18 mouse cellular contexts compared by ENCODE assay signal in the genomic region with DNA sequence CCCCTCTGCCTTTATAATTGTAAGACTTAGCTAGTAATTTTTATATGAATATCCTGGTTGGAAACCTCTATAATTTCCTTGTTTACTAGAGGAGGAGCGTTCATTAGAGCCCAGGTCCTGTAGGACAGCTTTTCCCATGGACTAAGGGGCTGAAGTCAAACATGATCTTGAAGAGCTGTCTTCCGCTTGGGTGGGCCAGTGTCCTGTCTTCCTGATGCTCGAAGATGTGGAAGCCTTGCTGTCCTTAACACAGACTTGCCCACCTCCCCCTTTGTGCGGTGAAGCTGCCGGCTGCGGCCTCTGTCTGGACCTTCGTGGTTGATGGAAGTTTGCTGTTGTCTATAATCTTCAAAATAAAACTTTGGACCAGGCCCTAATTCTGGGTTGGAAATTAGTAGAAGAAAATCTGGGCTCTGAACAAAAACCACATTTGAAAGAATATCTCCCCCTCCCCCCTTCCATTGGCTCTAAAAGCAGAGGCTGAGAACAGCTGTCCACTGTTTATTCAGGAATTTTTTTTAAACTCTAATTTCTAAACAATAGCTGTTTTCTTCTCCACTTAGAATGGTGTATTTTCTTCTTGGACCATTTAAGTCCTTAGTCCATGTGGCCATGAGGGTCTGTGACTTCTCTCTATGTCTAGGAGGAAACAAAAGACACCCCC. TPM values are rescaled to one million over a fixed set of nuclear protein-coding genes. Genes with fewer than 3 reads are reported as not detected.
DNase-seq lines count a peak whose midpoint lies in the region; ATAC-seq and TF ChIP-seq lines count a peak whose summit lies in the region.
"Had no signal": no experiment of that assay in that cellular context is flagged by ENCODE, and none has a peak within 500 bp of the region (broad histone marks: within the 10 kb centered on the region; RNA-seq: fewer than 3 reads in every experiment).

No protein-coding gene starts in this region.

- no peaks in the 10 kb centered on the region for H3K27me3 ChIP-seq in heart, adult 2 months (ENCODE audit: control insufficient read depth, insufficient read depth, low read length)
- H3K27me3 ChIP-seq in lung, embryonic 15.5 days: 0 out of 2 replicates have a peak, but pooled peaks cover 3% of the 10 kb centered on the region
- no peaks in the 10 kb centered on the region; the same call in 1 of the 2 replicates for H3K27me3 ChIP-seq in embryonic facial prominence, embryonic 10.5 days (replicated peaks; ENCODE audit: low read depth, poor library complexity, severe bottlenecking)
- H3K27me3 ChIP-seq in stomach, embryonic 15.5 days (replicated peaks): no peaks in the 10 kb centered on the region
- H3K27me3 ChIP-seq: embryonic facial prominence, embryonic 13.5 days; forebrain, embryonic 13.5 days had no signal

- ATAC-seq in lung, embryonic 15.5 days (ENCODE audit: borderline replicate concordance, extremely low read depth, low FRiP score, low TSS enrichment): no peak
- ATAC-seq in stomach, embryonic 15.5 days (ENCODE audit: insufficient read depth, low FRiP score, low read depth): no peak
- ATAC-seq: forebrain, embryonic 13.5 days; hindbrain, postnatal 0 days had no signal

- peaks cover 1% of the 10 kb centered on the region; the same call in 1 of the 2 replicates for H3K4me1 ChIP-seq in heart, adult 2 months (ENCODE audit: control insufficient read depth, insufficient read depth, low read length)
- H3K4me1 ChIP-seq in lung, embryonic 15.5 days: peaks cover 28% of the 10 kb centered on the region
- H3K4me1 ChIP-seq in embryonic facial prominence, embryonic 10.5 days: peaks cover 51% of the 10 kb centered on the region
- H3K4me1 ChIP-seq in stomach, embryonic 15.5 days: 0 out of 2 replicates have a peak, but pooled peaks cover 10% of the 10 kb centered on the region

- no peaks in the 10 kb centered on the region for H3K9me3 ChIP-seq in lung, embryonic 15.5 days
- no peaks in the 10 kb centered on the region for H3K9me3 ChIP-seq in embryonic facial prominence, embryonic 10.5 days
- no peaks in the 10 kb centered on the region for H3K9me3 ChIP-seq in stomach, embryonic 15.5 days
- H3K9me3 ChIP-seq: embryonic facial prominence, embryonic 13.5 days; forebrain, embryonic 13.5 days had no signal

- DNase-seq in heart, adult 11 months: peak; percentile 71
- no peak for DNase-seq in heart, adult 2 months
- DNase-seq in lung, postnatal 36 days: no peak
- no peak for DNase-seq in embryonic facial prominence, embryonic 10.5 days (ENCODE audit: low spot score)
- DNase-seq in natural killer cell, adult 2 months (ENCODE audit: low spot score in 2 of 2): no peak
- DNase-seq in thymus, adult 18-20 months: no peak
- DNase-seq: adrenal gland, adult 2 months; cerebellum, postnatal 36 days; kidney, postnatal 25 days had no signal

- 82% methylated on average over 7 of the region's 7 CpGs for WGBS in heart, adult 2 months
- 59% methylated on average over 7 of the region's 7 CpGs for WGBS in lung, embryonic 15.5 days
- WGBS in embryonic facial prominence, embryonic 10.5 days: 66% methylated on average over 7 of the region's 7 CpGs
- WGBS in stomach, embryonic 15.5 days: 52% methylated on average over 7 of the region's 7 CpGs

- H3K27ac ChIP-seq in heart, adult 2 months: no peak overlapping the region; the same call in 1 of the 2 replicates
- 0 out of 2 replicates have a peak overlapping the region, but pooled peaks have one; percentile 5 for H3K27ac ChIP-seq in lung, embryonic 15.5 days
- peak overlapping the region; percentile 63 for H3K27ac ChIP-seq in embryonic facial prominence, embryonic 10.5 days (replicated peaks)
- peak overlapping the region; percentile 57; the same call in 1 of the 2 replicates for H3K27ac ChIP-seq in stomach, embryonic 15.5 days
- H3K27ac ChIP-seq: embryonic facial prominence, embryonic 13.5 days; forebrain, embryonic 13.5 days; hindbrain, postnatal 0 days; liver, embryonic 14.5 days had no signal

- H3K9ac ChIP-seq in heart, adult 2 months (ENCODE audit: low read depth, low read length): no peak overlapping the region
- no peak overlapping the region for H3K9ac ChIP-seq in lung, embryonic 15.5 days
- no peak overlapping the region for H3K9ac ChIP-seq in stomach, embryonic 15.5 days
- H3K9ac ChIP-seq: embryonic facial prominence, embryonic 13.5 days; forebrain, embryonic 13.5 days; liver, embryonic 14.5 days had no signal

- TF ChIP-seq CTCF in heart, adult 2 months (IDR thresholded peaks at IDR 0.05): no peak

- TF ChIP-seq POLR2A in heart, adult 2 months (IDR thresholded peaks at IDR 0.05; ENCODE audit: insufficient read depth, low read depth, low read length): no peak

- no peaks in the 10 kb centered on the region for H3K36me3 ChIP-seq in heart, adult 2 months (ENCODE audit: control insufficient read depth, insufficient read depth, low read length)
- no peaks in the 10 kb centered on the region for H3K36me3 ChIP-seq in lung, embryonic 15.5 days
- no peaks in the 10 kb centered on the region for H3K36me3 ChIP-seq in embryonic facial prominence, embryonic 10.5 days (replicated peaks)
- H3K36me3 ChIP-seq in stomach, embryonic 15.5 days: no peaks in the 10 kb centered on the region
- H3K36me3 ChIP-seq: embryonic facial prominence, embryonic 13.5 days had no signal

- H3K4me2 ChIP-seq in lung, embryonic 15.5 days: no peak overlapping the region
- H3K4me2 ChIP-seq in stomach, embryonic 15.5 days: no peak overlapping the region
- H3K4me2 ChIP-seq: embryonic facial prominence, embryonic 13.5 days; forebrain, embryonic 13.5 days had no signal

- H3K79me2 ChIP-seq in heart, adult 2 months (replicated peaks; ENCODE audit: control insufficient read depth, insufficient read depth, low read length): no peaks in the 10 kb centered on the region

- TF ChIP-seq EP300 in heart, adult 2 months (IDR thresholded peaks at IDR 0.05; ENCODE audit: insufficient read depth, low read depth, low read length): no peak

- no peak overlapping the region for H3K4me3 ChIP-seq in heart, adult 2 months
- no peak overlapping the region for H3K4me3 ChIP-seq in lung, embryonic 15.5 days
- no peak overlapping the region for H3K4me3 ChIP-seq in embryonic facial prominence, embryonic 10.5 days
- no peak overlapping the region for H3K4me3 ChIP-seq in stomach, embryonic 15.5 days (replicated peaks)
- H3K4me3 ChIP-seq: embryonic facial prominence, embryonic 13.5 days; forebrain, embryonic 13.5 days had no signal

- intact Hi-C loops in heart, adult 2 months (cut with DNase I): no loop called here

RNA-seq across cellular contexts. Expression of gene Slc22a16, which starts 46.7 kb away (rescaled TPM):
- total RNA-seq in heart, adult 2 months (2021): not detected
- 0.04 TPM in 1 of 2 replicates, not detected in the other for polyA plus RNA-seq in heart, adult 2 months (2012; rRNA removed)
- not detected in 2 replicates for polyA plus RNA-seq in lung, embryonic 15.5 days (2015; fragmentation: Nextera tagmentation; extraction: Ambion mirVana)
- polyA plus RNA-seq in embryonic facial prominence, embryonic 10.5 days (2016; fragmentation: Nextera tagmentation; extraction: Ambion mirVana): not detected in 2 replicates
- not detected in 2 replicates for polyA plus RNA-seq in stomach, embryonic 15.5 days (2015; fragmentation: Nextera tagmentation; extraction: Ambion mirVana)
- total RNA-seq: adrenal gland, adult 2 months; heart, postnatal 14 days; hindbrain, postnatal 0 days; left cerebral cortex, postnatal 14 days; megakaryocyte-erythroid progenitor cell, adult 5-6 weeks had no signal
- polyA plus RNA-seq: adrenal gland, adult 2 months; embryonic facial prominence, embryonic 13.5 days; forebrain, embryonic 13.5 days; hindbrain, postnatal 0 days; liver, embryonic 14.5 days had no signal
